Mouse (Mus musculus): ENCODE measurements around the gene Kcnk10. TPM values are rescaled to one million over a fixed set of nuclear protein-coding genes. Genes with fewer than 3 reads are reported as not detected.

The Kcnk10 gene
- total and polyA plus RNA-seq, 3 experiments, result 2.4 to 7.5 (median 3.8) TPM

DNA sequence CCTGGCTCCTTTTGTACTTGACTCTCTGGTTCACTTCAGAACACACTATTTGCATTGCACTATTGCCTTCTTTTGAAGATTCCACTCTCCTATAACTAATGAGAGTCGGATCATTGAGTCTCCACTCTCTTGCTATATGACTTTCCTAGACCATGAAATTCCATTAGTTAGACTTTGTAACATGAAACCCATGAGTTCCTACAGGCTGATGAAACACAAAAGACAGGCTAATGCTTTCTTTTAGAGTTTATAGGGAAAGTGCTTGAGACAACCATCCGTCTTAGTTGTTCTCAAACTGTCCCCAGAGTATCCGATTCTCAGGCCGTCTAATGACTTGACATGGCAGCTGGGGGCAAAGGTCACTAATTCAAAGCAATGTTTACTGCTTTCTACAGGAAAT lies 172.0 kb downstream of the Kcnk10 start:
- TF ChIP-seq POLR2AphosphoS2 (IDR thresholded peaks at IDR 0.05; ENCODE audit: low read depth, low read length) (no peak), ETS1 (conservative IDR thresholded peaks at IDR 0.05; ENCODE audit: low read depth, low read length) (no peak), IRF4 (IDR thresholded peaks at IDR 0.05; ENCODE audit: low read depth, low read length) (no peak), ZKSCAN1 (IDR thresholded peaks at IDR 0.05; ENCODE audit: borderline replicate concordance, low read depth, low read length) (no peak), ZNF384 (IDR thresholded peaks at IDR 0.05; ENCODE audit: low read depth, low read length) (no peak), KAT2A (IDR thresholded peaks at IDR 0.05; ENCODE audit: insufficient replicate concordance, low read length) (no peak), PAX5 (IDR thresholded peaks at IDR 0.05; ENCODE audit: low read length) (no peak), TBP (conservative IDR thresholded peaks at IDR 0.05; ENCODE audit: low read depth, low read length) (no peak)
- Histone ChIP-seq H3K79me2 (replicated peaks; ENCODE audit: control insufficient read depth, extremely low read depth, insufficient read depth, poor library complexity, severe bottlenecking) (no peaks in the 10 kb centered on the region), H3K4me3 (replicated peaks in 1 of 3; ENCODE audit: low read depth in 2 of 3, low read length in 2 of 3, poor library complexity in 1 of 3) (no peak overlapping the region), H3K4me2 (ENCODE audit: insufficient read depth, low read depth, poor library complexity, severe bottlenecking) (no peak overlapping the region), H3K4me1 (ENCODE audit: control insufficient read depth in 1 of 2, insufficient read depth in 2 of 2) (peaks cover 2 to 6% of the 10 kb centered on the region in 2 experiments; a peak in 3 of 4 replicates), H3K27me3 (replicated peaks) (no peaks in the 10 kb centered on the region), H3K9me3 (replicated peaks; ENCODE audit: low read length) (no peaks in the 10 kb centered on the region), H3K27ac (ENCODE audit: insufficient read depth, low read depth) (no peak overlapping the region), H3K36me3 (replicated peaks in 1 of 2; ENCODE audit: control insufficient read depth in 1 of 2, insufficient read depth in 1 of 2, low read length in 1 of 2) (no peaks in the 10 kb centered on the region), H3K9ac (ENCODE audit: insufficient read depth, low read depth) (no peak overlapping the region)
- in situ Hi-C loops (cut with MboI; ENCODE audit: low pct_ligation_motif_present, low pct_unique_long_range_greater_than_20kb, low sequenced_read_pairs), result no loop called here
- DNase-seq (ENCODE audit: extremely low read depth), result no peak
- dilution Hi-C loops (cut with MboI; ENCODE audit: extremely low pct_ligation_motif_present, extremely low pct_unique_long_range_greater_than_20kb, low sequenced_read_pairs), result no loop called here

DNA sequence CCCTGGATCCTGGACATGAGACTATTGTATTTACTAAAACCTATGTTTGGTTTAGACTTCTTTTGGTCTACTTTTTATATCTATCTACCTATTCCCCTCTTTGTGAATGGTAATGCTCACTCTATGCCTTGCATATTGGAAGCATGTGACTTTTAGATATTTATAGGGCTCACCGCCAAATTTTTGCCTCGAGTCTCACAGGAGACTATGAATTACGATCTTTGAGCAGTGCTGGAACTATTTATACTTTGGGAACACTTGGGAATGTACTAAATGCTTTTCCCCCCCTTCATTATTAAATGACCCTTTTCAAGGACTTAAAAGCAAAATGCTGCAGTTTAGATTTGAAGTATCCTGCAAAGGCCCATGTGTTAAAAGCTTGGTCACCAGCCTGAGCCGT lies 181.5 kb downstream of the Kcnk10 start:
- no peaks in the 10 kb centered on the region for H3K79me2 ChIP-seq (replicated peaks; ENCODE audit: control insufficient read depth, extremely low read depth, insufficient read depth, poor library complexity, severe bottlenecking)
- dilution Hi-C loops (cut with MboI; ENCODE audit: extremely low pct_ligation_motif_present, extremely low pct_unique_long_range_greater_than_20kb, low sequenced_read_pairs), result no loop called here

DNA sequence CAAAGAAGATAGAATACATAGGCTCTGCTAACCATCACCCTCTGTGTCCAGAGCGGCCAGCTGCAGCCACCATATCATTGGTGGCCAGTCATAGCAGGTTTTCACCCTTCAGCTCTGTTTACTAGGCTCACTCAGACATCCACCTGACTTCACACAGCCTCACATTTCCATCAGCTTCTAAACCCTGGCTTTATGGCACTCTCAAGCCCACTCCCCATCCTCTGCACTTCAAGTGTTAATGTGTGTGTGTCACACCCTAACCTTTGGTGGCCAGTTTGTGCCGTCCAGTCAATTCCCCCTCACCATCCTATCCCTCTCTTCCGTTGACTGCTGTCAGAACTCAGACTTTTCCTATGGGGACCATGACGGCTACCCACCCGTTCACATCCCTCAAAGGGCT lies 184.0 kb downstream of the Kcnk10 start:
- no peak overlapping the region for H3K4me3 ChIP-seq (replicated peaks in 1 of 3; ENCODE audit: low read depth in 2 of 3, low read length in 2 of 3, poor library complexity in 1 of 3)
- in situ Hi-C loops (cut with MboI; ENCODE audit: low pct_ligation_motif_present, low pct_unique_long_range_greater_than_20kb, low sequenced_read_pairs), result no loop called here
- TF ChIP-seq ELF1 (IDR thresholded peaks at IDR 0.05; ENCODE audit: low read depth, low read length) (no peak), EP300 (IDR thresholded peaks at IDR 0.05; ENCODE audit: low read length) (no peak), BHLHE40 (IDR thresholded peaks at IDR 0.05; ENCODE audit: low read depth, low read length) (no peak), MAX (IDR thresholded peaks at IDR 0.05; ENCODE audit: low read length) (no peak), JUND (conservative IDR thresholded peaks at IDR 0.05; ENCODE audit: low read depth, low read length) (no peak), MYC (IDR thresholded peaks at IDR 0.05; ENCODE audit: low read depth, low read length) (no peak), USF1 (IDR thresholded peaks at IDR 0.05; ENCODE audit: low read depth, low read length) (no peak), ZC3H11A (IDR thresholded peaks at IDR 0.05; ENCODE audit: low read depth, low read length) (no peak), CTCF (conservative IDR thresholded peaks at IDR 0.05 in 1 of 2, IDR thresholded peaks at IDR 0.05 in 1 of 2; ENCODE audit: low read depth in 2 of 2, low read length in 2 of 2) (no peak), ZMIZ1 (IDR thresholded peaks at IDR 0.05; ENCODE audit: low read depth, low read length) (no peak), MXI1 (IDR thresholded peaks at IDR 0.05; ENCODE audit: low read depth, low read length) (no peak), MAZ (IDR thresholded peaks at IDR 0.05; ENCODE audit: low read depth, low read length) (no peak), SIN3A (IDR thresholded peaks at IDR 0.05; ENCODE audit: low read length) (no peak), NRF1 (IDR thresholded peaks at IDR 0.05; ENCODE audit: low read depth, low read length) (no peak), GABPA (IDR thresholded peaks at IDR 0.05; ENCODE audit: insufficient replicate concordance, low read depth, low read length) (no peak), POLR2A (IDR thresholded peaks at IDR 0.05; ENCODE audit: low read depth, low read length) (no peak)

More for the DNA sequence above, 181.5 kb downstream of the Kcnk10 start:
- Histone ChIP-seq H3K4me1 (ENCODE audit: control insufficient read depth in 1 of 2, insufficient read depth in 2 of 2) (peaks cover 3 to 4% of the 10 kb centered on the region in 2 experiments), H3K36me3 (replicated peaks in 1 of 2; ENCODE audit: control insufficient read depth in 1 of 2, insufficient read depth in 1 of 2, low read length in 1 of 2) (no peaks in the 10 kb centered on the region), H3K27me3 (replicated peaks) (no peaks in the 10 kb centered on the region), H3K27ac (ENCODE audit: insufficient read depth, low read depth) (no peak overlapping the region), H3K9me3 (replicated peaks; ENCODE audit: low read length) (no peaks in the 10 kb centered on the region), H3K9ac (ENCODE audit: insufficient read depth, low read depth) (no peak overlapping the region), H3K4me3 (replicated peaks in 1 of 3; ENCODE audit: low read depth in 2 of 3, low read length in 2 of 3, poor library complexity in 1 of 3) (no peak overlapping the region), H3K4me2 (ENCODE audit: insufficient read depth, low read depth, poor library complexity, severe bottlenecking) (no peak overlapping the region)
- in situ Hi-C loops (cut with MboI; ENCODE audit: low pct_ligation_motif_present, low pct_unique_long_range_greater_than_20kb, low sequenced_read_pairs), result no loop called here
- no peak for TF ChIP-seq RCOR1 (conservative IDR thresholded peaks at IDR 0.05; ENCODE audit: low read depth, low read length)
- TF ChIP-seq MAX (IDR thresholded peaks at IDR 0.05; ENCODE audit: low read length), result no peak
- TF ChIP-seq CHD1 (IDR thresholded peaks at IDR 0.05; ENCODE audit: low read depth, low read length), result no peak
- TF ChIP-seq UBTF (IDR thresholded peaks at IDR 0.05; ENCODE audit: low read depth, low read length), result no peak
- TF ChIP-seq JUND (conservative IDR thresholded peaks at IDR 0.05; ENCODE audit: low read depth, low read length), result no peak
- TF ChIP-seq TBP (conservative IDR thresholded peaks at IDR 0.05; ENCODE audit: low read depth, low read length), result no peak
- no peak for TF ChIP-seq MYC (IDR thresholded peaks at IDR 0.05; ENCODE audit: low read depth, low read length)
- TF ChIP-seq IRF4 (IDR thresholded peaks at IDR 0.05; ENCODE audit: low read depth, low read length), result no peak
- no peak for TF ChIP-seq BHLHE40 (IDR thresholded peaks at IDR 0.05; ENCODE audit: low read depth, low read length)
- no peak for TF ChIP-seq GABPA (IDR thresholded peaks at IDR 0.05; ENCODE audit: insufficient replicate concordance, low read depth, low read length)
- TF ChIP-seq ZMIZ1 (IDR thresholded peaks at IDR 0.05; ENCODE audit: low read depth, low read length), result no peak
- TF ChIP-seq NELFE (IDR thresholded peaks at IDR 0.05; ENCODE audit: low read depth, low read length), result no peak
- no peak for TF ChIP-seq TCF12 (IDR thresholded peaks at IDR 0.05; ENCODE audit: low read depth, low read length)
- DNase-seq (ENCODE audit: extremely low read depth), result no peak

More for the DNA sequence above, 184.0 kb downstream of the Kcnk10 start:
- H3K27me3 ChIP-seq (replicated peaks), result no peaks in the 10 kb centered on the region
- H3K27ac ChIP-seq (ENCODE audit: insufficient read depth, low read depth), result no peak overlapping the region
- H3K4me1 ChIP-seq (ENCODE audit: control insufficient read depth in 1 of 2, insufficient read depth in 2 of 2), result peaks cover 10 to 11% of the 10 kb centered on the region in 2 experiments
- H3K4me2 ChIP-seq (ENCODE audit: insufficient read depth, low read depth, poor library complexity, severe bottlenecking), result 0 out of 2 replicates have a peak overlapping the region, but pooled peaks have one; percentile 22
- no peak for DNase-seq (ENCODE audit: extremely low read depth)
- H3K36me3 ChIP-seq (replicated peaks in 1 of 2; ENCODE audit: control insufficient read depth in 1 of 2, insufficient read depth in 1 of 2, low read length in 1 of 2), result no peaks in the 10 kb centered on the region
- dilution Hi-C loops (cut with MboI; ENCODE audit: extremely low pct_ligation_motif_present, extremely low pct_unique_long_range_greater_than_20kb, low sequenced_read_pairs), result no loop called here
- H3K9ac ChIP-seq (ENCODE audit: insufficient read depth, low read depth), result no peak overlapping the region
- no peaks in the 10 kb centered on the region for H3K9me3 ChIP-seq (replicated peaks; ENCODE audit: low read length)
- H3K79me2 ChIP-seq (replicated peaks; ENCODE audit: control insufficient read depth, extremely low read depth, insufficient read depth, poor library complexity, severe bottlenecking), result no peaks in the 10 kb centered on the region

All from CH12.LX (cell line).